Mouse (Mus musculus) heart, embryonic 12.5 days (tissue): ENCODE measurements around the gene Ttc23l. TPM values are rescaled to one million over a fixed set of nuclear protein-coding genes. Genes with fewer than 3 reads are reported as not detected.
"Not testable (repeated sequence)": the region's sequence is repeated elsewhere in the genome, so short reads cannot be mapped to it uniquely, and the experiment has no call there.

Source experiments
- ATAC-seq: fragments of 200-750 bp; cut with Nextera tagmentation; 2 replicates; pipeline ENCODE4 v1.8.0; 2017; ENCODE audit warnings: moderate TSS enrichment, moderate library complexity; ENCODE audit not compliant: insufficient number of reproducible peaks, low FRiP score
- H3K27ac ChIP-seq: fragments of 300-500 bp; sonication (generic); 2 replicates; pipeline ENCODE4 v1.5.1; 2016; ENCODE audit warnings: mild to moderate bottlenecking, moderate library complexity; ENCODE audit not compliant: poor library complexity, severe bottlenecking
- H3K27me3 ChIP-seq: fragments of 300-500 bp; sonication (generic); replicated peaks from 2 replicates; pipeline ENCODE4 v1.6.1; 2016; ENCODE audit warnings: mild to moderate bottlenecking, moderate library complexity
- H3K36me3 ChIP-seq: fragments of 300-500 bp; sonication (generic); 2 replicates; pipeline ENCODE4 v1.6.1; 2016; ENCODE audit warnings: mild to moderate bottlenecking, moderate library complexity
- H3K4me1 ChIP-seq: fragments of 300-500 bp; sonication (generic); replicated peaks from 2 replicates; pipeline ENCODE4 v1.6.1; 2016; ENCODE audit warnings: mild to moderate bottlenecking
- H3K4me2 ChIP-seq: fragments of 300-500 bp; sonication (generic); 2 replicates; pipeline ENCODE4 v1.6.1; 2016; ENCODE audit warnings: mild to moderate bottlenecking, moderate library complexity
- H3K4me3 ChIP-seq: fragments of 300-500 bp; sonication (generic); 2 replicates; pipeline ENCODE4 v1.5.1; 2016; ENCODE audit warnings: mild to moderate bottlenecking
- H3K9ac ChIP-seq: fragments of 300-500 bp; sonication (generic); 2 replicates; pipeline ENCODE4 v1.6.1; 2016; ENCODE audit warnings: mild to moderate bottlenecking, moderate library complexity
- H3K9me3 ChIP-seq: fragments of 300-500 bp; sonication (generic); replicated peaks from 2 replicates; pipeline ENCODE4 v1.6.1; 2016; ENCODE audit warnings: mild to moderate bottlenecking, moderate library complexity
- WGBS: fragments of 180-500 bp; shearing (Covaris S2); methylation state at CpG from one replicate; pipeline ENCODE4 v1.1.7; 2016; 5-methylcytosine and 5-hydroxymethylcytosine counted together
- polyA plus RNA-seq: library from polyadenylated mRNA; unstranded; fragments of >200 nt; fragmentation: Nextera tagmentation; extraction: Ambion mirVana; gene quantifications from 2 replicates; pipeline ENCODE4 v1.2.1, GENCODE M21; 2016

The Ttc23l gene
- polyA plus RNA-seq, 1 experiment from 2014 or later: not detected

DNA sequence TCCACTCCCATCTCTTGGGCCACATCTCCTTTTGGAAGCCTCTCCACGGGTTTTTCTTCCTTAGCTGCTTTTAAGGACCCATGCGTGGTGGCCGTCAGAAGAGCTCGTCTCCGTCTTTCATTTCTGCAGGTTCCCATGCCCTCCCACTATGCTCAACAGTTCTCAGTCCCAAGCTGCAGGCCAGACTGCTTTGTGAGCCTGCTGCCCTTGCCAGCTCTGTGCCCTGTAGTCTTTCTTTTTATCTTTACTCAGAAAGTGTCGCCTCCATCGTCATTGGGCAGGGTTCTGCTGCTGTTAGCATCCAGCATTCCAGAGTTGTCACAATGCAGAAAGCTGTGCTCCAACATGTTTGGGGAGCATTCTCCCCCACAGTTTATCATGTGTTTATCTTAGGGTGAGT lies 8.0 kb upstream of the Ttc23l start:
- H3K4me1 ChIP-seq: no peaks in the 10 kb centered on the region
- H3K27ac ChIP-seq: no peak overlapping the region
- H3K4me2 ChIP-seq: no peak overlapping the region
- H3K9ac ChIP-seq: no peak overlapping the region
- H3K4me3 ChIP-seq: no peak overlapping the region
- H3K36me3 ChIP-seq: peaks cover 27% of the 10 kb centered on the region
- no peaks in the 10 kb centered on the region for H3K9me3 ChIP-seq
- H3K27me3 ChIP-seq: no peaks in the 10 kb centered on the region
- no peak for ATAC-seq
- 70% methylated on average over 7 of the region's 7 CpGs for WGBS

- Histone ChIP-seq H3K4me2 (no peak overlapping the region), H3K4me3 (no peak overlapping the region), H3K4me1 (no peaks in the 10 kb centered on the region), H3K9ac (no peak overlapping the region), H3K27me3 (no peaks in the 10 kb centered on the region), H3K36me3 (peaks cover 12% of the 10 kb centered on the region), H3K27ac (no peak overlapping the region), H3K9me3 (no peaks in the 10 kb centered on the region)
- 22% methylated on average over 1 of the region's 1 CpGs for WGBS
- ATAC-seq: no peak
Measured at GRCm38 (mm10) chr15:10564201-10564600, 5.7 kb upstream of the Ttc23l start.

DNA sequence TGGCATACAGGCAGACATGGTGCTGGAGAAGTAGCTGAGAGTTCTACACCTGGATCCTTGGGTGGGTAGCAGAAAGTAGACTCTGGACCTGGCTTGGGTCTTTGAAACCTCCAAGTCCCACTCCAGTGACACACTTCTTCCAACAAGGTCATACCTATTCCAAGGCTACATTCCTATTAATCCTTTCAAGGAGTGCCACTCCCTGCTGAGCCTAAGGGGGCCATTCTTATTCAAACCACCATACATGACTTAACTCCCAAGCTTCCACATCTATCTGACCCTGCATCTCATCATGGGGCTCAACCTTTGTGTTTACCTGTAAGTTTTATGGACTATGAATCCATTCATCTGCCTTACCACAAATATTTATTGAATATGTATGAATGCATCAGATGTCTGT lies 3.8 kb upstream of the Ttc23l start:
- H3K27ac ChIP-seq: no peak overlapping the region
- H3K9me3 ChIP-seq: no peaks in the 10 kb centered on the region
- H3K9ac ChIP-seq: no peak overlapping the region
- no peak for ATAC-seq
- H3K27me3 ChIP-seq: no peaks in the 10 kb centered on the region
- no peak overlapping the region for H3K4me2 ChIP-seq
- no peaks in the 10 kb centered on the region for H3K4me1 ChIP-seq
- H3K36me3 ChIP-seq: peaks cover under 1% of the 10 kb centered on the region; the same call in 1 of the 2 replicates
- no peak overlapping the region for H3K4me3 ChIP-seq

GRCm38 (mm10) chr15:10560005-10560404 lies 1.5 kb upstream of the Ttc23l start:
- Histone ChIP-seq H3K27ac (no peak overlapping the region), H3K27me3 (no peaks in the 10 kb centered on the region), H3K4me1 (no peaks in the 10 kb centered on the region), H3K4me3 (no peak overlapping the region), H3K9me3 (no peaks in the 10 kb centered on the region), H3K4me2 (no peak overlapping the region), H3K9ac (no peak overlapping the region), H3K36me3 (no peaks in the 10 kb centered on the region)
- 91% methylated on average over 7 of the region's 7 CpGs for WGBS
- no peak for ATAC-seq

- no peak overlapping the region for H3K9ac ChIP-seq
- no peaks in the 10 kb centered on the region for H3K36me3 ChIP-seq
- H3K4me3 ChIP-seq: no peak overlapping the region
- no peaks in the 10 kb centered on the region for H3K4me1 ChIP-seq
- H3K4me2 ChIP-seq: no peak overlapping the region
- no peaks in the 10 kb centered on the region for H3K9me3 ChIP-seq
- H3K27ac ChIP-seq: no peak overlapping the region
- ATAC-seq: no peak
- H3K27me3 ChIP-seq: no peaks in the 10 kb centered on the region
Measured at GRCm38 (mm10) chr15:10554336-10554735, 4.1 kb downstream of the Ttc23l start.

DNA sequence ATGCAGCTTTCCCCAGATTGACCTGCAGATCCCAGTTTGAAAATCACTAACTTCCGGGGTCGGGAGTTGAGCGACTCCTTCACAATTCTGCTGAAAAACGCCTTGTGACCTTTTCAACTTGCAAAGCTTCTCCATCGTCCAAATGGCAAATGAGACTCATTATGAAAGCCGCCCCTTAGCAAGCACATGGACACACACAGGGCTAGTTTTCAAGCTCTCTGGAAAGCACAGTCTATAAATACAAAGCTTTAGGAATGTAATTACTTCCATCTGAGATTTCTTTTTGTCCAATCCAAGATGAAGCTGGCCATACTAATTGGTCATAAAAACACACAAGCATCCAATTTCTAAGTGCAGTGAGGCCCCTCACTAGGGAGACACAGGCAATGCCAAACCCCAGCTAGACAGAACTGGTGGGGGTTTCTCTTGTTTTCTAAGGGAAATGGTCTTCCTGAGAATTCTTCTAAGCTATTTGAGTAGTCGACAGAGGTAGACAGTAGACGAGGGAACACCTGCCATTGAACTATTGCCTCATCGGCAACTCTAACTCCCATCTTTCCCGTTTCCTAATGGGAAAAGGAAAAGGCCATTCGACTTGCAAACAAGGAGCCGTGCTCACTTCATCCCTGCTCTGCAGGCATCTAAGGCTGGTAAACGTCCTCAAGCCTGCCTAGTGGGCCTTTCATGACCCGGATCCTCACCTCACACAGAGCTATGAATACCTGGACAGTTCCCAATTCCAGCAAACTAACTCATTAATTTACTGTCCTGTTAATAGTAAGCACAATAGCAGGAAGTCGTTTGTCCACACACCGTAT lies 18.0 kb downstream of the Ttc23l start:
- no peak overlapping the region for H3K4me3 ChIP-seq
- no peak overlapping the region for H3K4me2 ChIP-seq
- no peak overlapping the region for H3K27ac ChIP-seq
- no peaks in the 10 kb centered on the region for H3K9me3 ChIP-seq
- ATAC-seq: no peak
- H3K36me3 ChIP-seq: no peaks in the 10 kb centered on the region
- WGBS: 80% methylated on average over 16 of the region's 16 CpGs
- H3K27me3 ChIP-seq: no peaks in the 10 kb centered on the region
- no peaks in the 10 kb centered on the region for H3K4me1 ChIP-seq
- H3K9ac ChIP-seq: no peak overlapping the region

GRCm38 (mm10) chr15:10535969-10536368 lies 22.5 kb downstream of the Ttc23l start:
- H3K9me3 ChIP-seq: no peaks in the 10 kb centered on the region
- H3K9ac ChIP-seq: no peak overlapping the region
- no peaks in the 10 kb centered on the region; the same call in 1 of the 2 replicates for H3K4me1 ChIP-seq
- no peaks in the 10 kb centered on the region for H3K36me3 ChIP-seq
- no peak overlapping the region for H3K4me3 ChIP-seq
- 65% methylated on average over 7 of the region's 7 CpGs for WGBS
- no peak overlapping the region for H3K4me2 ChIP-seq
- H3K27ac ChIP-seq: no peak overlapping the region
- H3K27me3 ChIP-seq: no peaks in the 10 kb centered on the region
- no peak for ATAC-seq

- H3K27ac ChIP-seq: no peak overlapping the region
- H3K36me3 ChIP-seq: no peaks in the 10 kb centered on the region
- H3K4me1 ChIP-seq: no peaks in the 10 kb centered on the region; the same call in 1 of the 2 replicates
- H3K27me3 ChIP-seq: no peaks in the 10 kb centered on the region
- H3K9me3 ChIP-seq: no peaks in the 10 kb centered on the region
- 66% methylated on average over 5 of the region's 5 CpGs for WGBS
- no peak for ATAC-seq
- no peak overlapping the region for H3K9ac ChIP-seq
- H3K4me2 ChIP-seq: no peak overlapping the region
- H3K4me3 ChIP-seq: no peak overlapping the region
Measured at GRCm38 (mm10) chr15:10534591-10534990, 23.9 kb downstream of the Ttc23l start.

GRCm38 (mm10) chr15:10533361-10533760 lies 25.1 kb downstream of the Ttc23l start:
- H3K4me2 ChIP-seq, H3K27me3 ChIP-seq, H3K4me3 ChIP-seq, ATAC-seq, H3K4me1 ChIP-seq, H3K9me3 ChIP-seq, H3K9ac ChIP-seq, H3K36me3 ChIP-seq, H3K27ac ChIP-seq: not testable (repeated sequence)
- 83% methylated on average over 10 of the region's 10 CpGs for WGBS

GRCm38 (mm10) chr15:10531352-10531751 lies 27.1 kb downstream of the Ttc23l start:
- no peaks in the 10 kb centered on the region; the same call in 1 of the 2 replicates for H3K4me1 ChIP-seq
- no peak overlapping the region for H3K4me3 ChIP-seq
- H3K36me3 ChIP-seq: no peaks in the 10 kb centered on the region
- H3K27me3 ChIP-seq: 0 out of 2 replicates have a peak, but pooled peaks cover 4% of the 10 kb centered on the region
- WGBS: 40% methylated on average over 4 of the region's 4 CpGs
- no peak overlapping the region for H3K4me2 ChIP-seq
- no peak overlapping the region for H3K27ac ChIP-seq
- no peak for ATAC-seq
- H3K9me3 ChIP-seq: no peaks in the 10 kb centered on the region
- H3K9ac ChIP-seq: no peak overlapping the region

DNA sequence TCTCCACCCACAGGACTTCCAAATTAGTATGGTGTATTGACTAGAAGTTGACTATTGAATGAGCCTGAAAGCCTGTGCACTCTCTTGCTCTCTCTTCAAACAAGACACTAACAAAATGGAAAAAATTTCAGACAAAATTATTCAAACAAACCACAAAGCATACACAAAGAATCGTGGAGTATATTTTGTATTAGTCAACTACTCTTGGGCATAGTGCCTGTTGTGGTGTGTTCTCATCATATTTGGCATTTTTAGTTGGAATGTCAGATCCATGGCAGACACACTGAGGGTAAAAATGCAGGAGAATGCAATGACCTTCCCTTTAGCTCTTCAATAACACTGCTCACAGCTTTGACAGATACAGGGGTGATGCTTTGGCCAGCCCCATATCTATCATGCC lies 32.6 kb downstream of the Ttc23l start:
- WGBS: 63% methylated on average over 1 of the region's 1 CpGs
- no peaks in the 10 kb centered on the region for H3K9me3 ChIP-seq
- no peaks in the 10 kb centered on the region; the same call in 1 of the 2 replicates for H3K4me1 ChIP-seq
- H3K36me3 ChIP-seq: no peaks in the 10 kb centered on the region
- 0 out of 2 replicates have a peak, but pooled peaks cover 4% of the 10 kb centered on the region for H3K27me3 ChIP-seq
- no peak overlapping the region for H3K9ac ChIP-seq
- no peak overlapping the region for H3K4me2 ChIP-seq
- no peak overlapping the region for H3K4me3 ChIP-seq
- no peak overlapping the region for H3K27ac ChIP-seq
- ATAC-seq: no peak

- no peak overlapping the region for H3K4me2 ChIP-seq
- no peak overlapping the region for H3K9ac ChIP-seq
- no peaks in the 10 kb centered on the region for H3K36me3 ChIP-seq
- H3K27ac ChIP-seq: no peak overlapping the region
- ATAC-seq: no peak
- no peaks in the 10 kb centered on the region for H3K27me3 ChIP-seq
- H3K4me1 ChIP-seq: no peaks in the 10 kb centered on the region
- no peak overlapping the region for H3K4me3 ChIP-seq
- no peaks in the 10 kb centered on the region for H3K9me3 ChIP-seq
- 89% methylated on average over 7 of the region's 7 CpGs for WGBS
Measured at GRCm38 (mm10) chr15:10515166-10515565, 43.3 kb downstream of the Ttc23l start.
